Mouse (Mus musculus): ENCODE measurements around the gene Haus4. TPM values are rescaled to one million over a fixed set of nuclear protein-coding genes. Genes with fewer than 3 reads are reported as not detected.

The Haus4 gene
- polyA plus RNA-seq (2016; fragmentation: Nextera tagmentation; extraction: Ambion mirVana) = 50.5 and 52.3 TPM in 2 replicates

GRCm38 (mm10) chr14:54553975-54554769 is at the start of gene Haus4:
Gene Haus4, minus strand, starts transcription at chr14:54554616.
- peak; percentile 89 for ATAC-seq (ENCODE audit: insufficient number of reproducible peaks, insufficient read depth, low FRiP score, low TSS enrichment)
- Histone ChIP-seq H3K27ac (peak within 1 kb of the TSS; percentile 88), H3K9me3 (no peaks in the 10 kb centered on the region), H3K4me3 (peak within 1 kb of the TSS; percentile 53), H3K27me3 (no peaks in the 10 kb centered on the region), H3K36me3 (peaks cover 18% of the 10 kb centered on the region), H3K9ac (peak within 1 kb of the TSS; percentile 63), H3K4me1 (no peaks in the 10 kb centered on the region; the same call in 1 of the 2 replicates), H3K4me2 (replicated peaks) (peak within 1 kb of the TSS; percentile 81)
- under 1% methylated on average over 76 of the region's 76 CpGs for WGBS

GRCm38 (mm10) chr14:54603686-54604085 is 49.3 kb upstream of the Haus4 start:
- 84% methylated on average over 8 of the region's 8 CpGs for WGBS
- peaks cover 10% of the 10 kb centered on the region for H3K4me1 ChIP-seq

GRCm38 (mm10) chr14:54603038-54603654 is 48.7 kb upstream of the Haus4 start:
- peak; percentile 97 for ATAC-seq (ENCODE audit: insufficient number of reproducible peaks, insufficient read depth, low FRiP score, low TSS enrichment)
- Histone ChIP-seq H3K9ac (peak overlapping the region; percentile 70), H3K4me2 (replicated peaks) (peak overlapping the region; percentile 47)

More at GRCm38 (mm10) chr14:54603686-54604085, 49.3 kb upstream of the Haus4 start:
- ATAC-seq (ENCODE audit: insufficient number of reproducible peaks, insufficient read depth, low FRiP score, low TSS enrichment) = no peak
- Histone ChIP-seq H3K9ac (no peak overlapping the region), H3K36me3 (peaks cover 7% of the 10 kb centered on the region; the same call in 1 of the 2 replicates), H3K27me3 (no peaks in the 10 kb centered on the region), H3K27ac (peak overlapping the region; percentile 91; the same call in 1 of the 2 replicates), H3K4me2 (replicated peaks) (peak overlapping the region; percentile 47), H3K4me3 (peak overlapping the region; percentile 62), H3K9me3 (no peaks in the 10 kb centered on the region)

GRCm38 (mm10) chr14:54602613-54603012 is 48.2 kb upstream of the Haus4 start:
- Histone ChIP-seq H3K4me3 (peak overlapping the region; percentile 62), H3K9me3 (no peaks in the 10 kb centered on the region), H3K27me3 (no peaks in the 10 kb centered on the region), H3K4me1 (peaks cover 10% of the 10 kb centered on the region), H3K9ac (peak overlapping the region; percentile 70), H3K27ac (peak overlapping the region; percentile 91), H3K36me3 (peaks cover 7% of the 10 kb centered on the region; the same call in 1 of the 2 replicates), H3K4me2 (replicated peaks) (peak overlapping the region; percentile 47)
- no peak for ATAC-seq (ENCODE audit: insufficient number of reproducible peaks, insufficient read depth, low FRiP score, low TSS enrichment)
- WGBS = 51% methylated on average over 4 of the region's 4 CpGs

More at GRCm38 (mm10) chr14:54603038-54603654, 48.7 kb upstream of the Haus4 start:
- Histone ChIP-seq H3K36me3 (peaks cover 7% of the 10 kb centered on the region; the same call in 1 of the 2 replicates), H3K27me3 (no peaks in the 10 kb centered on the region), H3K4me1 (peaks cover 10% of the 10 kb centered on the region), H3K4me3 (peak overlapping the region; percentile 62), H3K9me3 (no peaks in the 10 kb centered on the region), H3K27ac (peak overlapping the region; percentile 91)
- under 1% methylated on average over 46 of the region's 46 CpGs for WGBS

GRCm38 (mm10) chr14:54601601-54602000 is 47.2 kb upstream of the Haus4 start:
- ATAC-seq (ENCODE audit: insufficient number of reproducible peaks, insufficient read depth, low FRiP score, low TSS enrichment) = no peak
- Histone ChIP-seq H3K36me3 (peaks cover 7% of the 10 kb centered on the region; the same call in 1 of the 2 replicates), H3K4me2 (replicated peaks) (no peak overlapping the region), H3K27me3 (no peaks in the 10 kb centered on the region), H3K4me1 (peaks cover 10% of the 10 kb centered on the region), H3K9me3 (no peaks in the 10 kb centered on the region), H3K9ac (no peak overlapping the region), H3K27ac (no peak overlapping the region), H3K4me3 (no peak overlapping the region)
- WGBS = 57% methylated on average over 2 of the region's 2 CpGs

- WGBS = 81% methylated on average over 7 of the region's 7 CpGs
- Histone ChIP-seq H3K27ac (no peak overlapping the region), H3K4me2 (replicated peaks) (no peak overlapping the region), H3K4me1 (no peaks in the 10 kb centered on the region), H3K36me3 (peaks cover 19% of the 10 kb centered on the region), H3K9ac (no peak overlapping the region), H3K4me3 (no peak overlapping the region), H3K27me3 (no peaks in the 10 kb centered on the region), H3K9me3 (no peaks in the 10 kb centered on the region)
- no peak for ATAC-seq (ENCODE audit: insufficient number of reproducible peaks, insufficient read depth, low FRiP score, low TSS enrichment)
Measured at GRCm38 (mm10) chr14:54597084-54597483, 42.7 kb upstream of the Haus4 start.

- H3K9me3 ChIP-seq = no peaks in the 10 kb centered on the region
- no peak overlapping the region for H3K4me3 ChIP-seq
- H3K4me1 ChIP-seq = no peaks in the 10 kb centered on the region
- ATAC-seq (ENCODE audit: insufficient number of reproducible peaks, insufficient read depth, low FRiP score, low TSS enrichment) = no peak
- H3K36me3 ChIP-seq = peaks cover 26% of the 10 kb centered on the region
- H3K4me2 ChIP-seq (replicated peaks) = no peak overlapping the region
- no peak overlapping the region for H3K27ac ChIP-seq
- H3K9ac ChIP-seq = no peak overlapping the region
- H3K27me3 ChIP-seq = no peaks in the 10 kb centered on the region
- 63% methylated on average over 28 of the region's 28 CpGs for WGBS
Measured at GRCm38 (mm10) chr14:54594631-54595414, 40.4 kb upstream of the Haus4 start.

- H3K9ac ChIP-seq = no peak overlapping the region
- H3K36me3 ChIP-seq = peaks cover 21% of the 10 kb centered on the region
- no peak overlapping the region for H3K4me2 ChIP-seq (replicated peaks)
- H3K9me3 ChIP-seq = no peaks in the 10 kb centered on the region
- WGBS = 95% methylated on average over 3 of the region's 3 CpGs
- no peak overlapping the region for H3K4me3 ChIP-seq
- no peaks in the 10 kb centered on the region for H3K4me1 ChIP-seq
- no peak overlapping the region for H3K27ac ChIP-seq
- ATAC-seq (ENCODE audit: insufficient number of reproducible peaks, insufficient read depth, low FRiP score, low TSS enrichment) = no peak
- no peaks in the 10 kb centered on the region for H3K27me3 ChIP-seq
Measured at GRCm38 (mm10) chr14:54594055-54594454, 39.6 kb upstream of the Haus4 start.

- WGBS = 74% methylated on average over 10 of the region's 10 CpGs
- no peak for ATAC-seq (ENCODE audit: insufficient number of reproducible peaks, insufficient read depth, low FRiP score, low TSS enrichment)
- H3K4me1 ChIP-seq = no peaks in the 10 kb centered on the region
- H3K9ac ChIP-seq = no peak overlapping the region
- H3K36me3 ChIP-seq = peaks cover 18% of the 10 kb centered on the region
- 0 out of 2 replicates have a peak overlapping the region, but pooled peaks have one; percentile 25 for H3K27ac ChIP-seq
- H3K9me3 ChIP-seq = no peaks in the 10 kb centered on the region
- H3K4me2 ChIP-seq (replicated peaks) = no peak overlapping the region
- no peaks in the 10 kb centered on the region for H3K27me3 ChIP-seq
- no peak overlapping the region for H3K4me3 ChIP-seq
Measured at GRCm38 (mm10) chr14:54592319-54592934, 38.0 kb upstream of the Haus4 start.

GRCm38 (mm10) chr14:54591056-54591455 is 36.6 kb upstream of the Haus4 start:
- 89% methylated on average over 16 of the region's 16 CpGs for WGBS

More at GRCm38 (mm10) chr14:54591056-54591455, 36.6 kb upstream of the Haus4 start:
- no peak for ATAC-seq (ENCODE audit: insufficient number of reproducible peaks, insufficient read depth, low FRiP score, low TSS enrichment)
- no peak overlapping the region for H3K27ac ChIP-seq
- H3K9me3 ChIP-seq = no peaks in the 10 kb centered on the region
- H3K9ac ChIP-seq = no peak overlapping the region
- no peaks in the 10 kb centered on the region for H3K27me3 ChIP-seq
- no peak overlapping the region for H3K4me2 ChIP-seq (replicated peaks)
- no peak overlapping the region for H3K4me3 ChIP-seq
- H3K36me3 ChIP-seq = peaks cover 18% of the 10 kb centered on the region
- H3K4me1 ChIP-seq = no peaks in the 10 kb centered on the region
